Mouse (Mus musculus) intestine, postnatal 0 days (tissue): ENCODE measurements at regions not wholly inside any gene's neighbourhood (a gene's known extent, or its start where the extent isn't known, plus 50 kb on each side); places are given as distances from the start of the nearest gene placed in this dataset.

Source experiments
- ATAC-seq: fragments of 200-750 bp; cut with Nextera tagmentation; 2 replicates; pipeline ENCODE4 v1.8.0; 2017; ENCODE audit warnings: mild to moderate bottlenecking, moderate TSS enrichment, moderate library complexity
- H3K27ac ChIP-seq: fragments of 300-500 bp; sonication (generic); 2 replicates; pipeline ENCODE4 v1.5.1; 2014; ENCODE audit warnings: mild to moderate bottlenecking, low read depth, low read length, moderate library complexity
- H3K27me3 ChIP-seq: fragments of 300-500 bp; sonication (generic); replicated peaks from 2 replicates; pipeline ENCODE4 v1.6.1; 2014; ENCODE audit warnings: low read length, mixed read lengths; ENCODE audit not compliant: control insufficient read depth, insufficient read depth
- H3K36me3 ChIP-seq: fragments of 300-500 bp; sonication (generic); 2 replicates; pipeline ENCODE4 v1.6.1; 2014; ENCODE audit warnings: mild to moderate bottlenecking, moderate library complexity; ENCODE audit not compliant: control insufficient read depth, insufficient read depth
- H3K4me1 ChIP-seq: fragments of 300-500 bp; sonication (generic); replicated peaks from 2 replicates; pipeline ENCODE4 v1.6.1; 2014; ENCODE audit warnings: antibody characterized with exemption, low read length, mixed read lengths; ENCODE audit not compliant: control insufficient read depth, insufficient read depth
- H3K4me2 ChIP-seq: fragments of 300-500 bp; sonication (generic); replicated peaks from 2 replicates; pipeline ENCODE4 v1.6.1; 2014; ENCODE audit warnings: low read depth, mild to moderate bottlenecking, moderate library complexity
- H3K4me3 ChIP-seq: fragments of 300-500 bp; sonication (generic); 2 replicates; pipeline ENCODE4 v1.5.1; 2014; ENCODE audit warnings: low read depth, low read length
- H3K9ac ChIP-seq: fragments of 300-500 bp; sonication (generic); 2 replicates; pipeline ENCODE4 v1.6.1; 2014; ENCODE audit warnings: mild to moderate bottlenecking, low read depth, low read length
- H3K9me3 ChIP-seq: fragments of 300-500 bp; sonication (generic); 2 replicates; pipeline ENCODE4 v1.6.1; 2016; ENCODE audit warnings: mixed run types; ENCODE audit not compliant: control insufficient read depth
- CTCF ChIP-seq: sonication (generic); IDR thresholded peaks from 2 replicates; pipeline ENCODE4 v1.5.1; 2016; ENCODE audit warnings: low read depth, mild to moderate bottlenecking, control low read depth, antibody characterized with exemption, moderate library complexity
- WGBS: fragments of 180-500 bp; shearing (Covaris S2); extraction: QIAGEN DNeasy Blood & Tissue Kit; methylation state at CpG from one replicate; pipeline ENCODE4 v1.1.7; 2014; 5-methylcytosine and 5-hydroxymethylcytosine counted together

DNA sequence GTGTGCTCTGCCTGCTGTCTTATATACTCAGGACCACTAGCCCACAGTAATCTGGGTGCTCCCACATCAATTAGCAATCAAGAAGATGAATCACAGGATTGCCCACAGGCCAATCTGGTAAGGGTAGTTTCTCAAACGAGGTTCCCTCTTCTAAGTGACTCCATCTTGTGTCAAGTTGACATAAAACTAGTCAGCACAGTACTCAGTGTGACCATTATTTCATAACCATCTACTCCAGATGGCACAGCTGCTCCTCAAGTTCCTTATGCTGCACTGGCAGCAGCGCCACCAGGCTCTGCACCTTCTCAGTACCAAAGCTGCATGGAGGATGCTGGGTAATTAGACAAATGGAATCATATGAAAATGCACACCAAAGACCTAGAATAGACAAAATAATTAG, 175.6 kb upstream of the B3galt2 start:
- Histone ChIP-seq H3K9me3 (no peaks in the 10 kb centered on the region), H3K4me3 (no peak overlapping the region), H3K4me1 (no peaks in the 10 kb centered on the region), H3K27ac (no peak overlapping the region), H3K4me2 (no peak overlapping the region), H3K27me3 (no peaks in the 10 kb centered on the region), H3K36me3 (no peaks in the 10 kb centered on the region), H3K9ac (no peak overlapping the region)
- TF ChIP-seq CTCF: no peak
- ATAC-seq: no peak
- WGBS: 65% methylated on average over 2 of the region's 2 CpGs

DNA sequence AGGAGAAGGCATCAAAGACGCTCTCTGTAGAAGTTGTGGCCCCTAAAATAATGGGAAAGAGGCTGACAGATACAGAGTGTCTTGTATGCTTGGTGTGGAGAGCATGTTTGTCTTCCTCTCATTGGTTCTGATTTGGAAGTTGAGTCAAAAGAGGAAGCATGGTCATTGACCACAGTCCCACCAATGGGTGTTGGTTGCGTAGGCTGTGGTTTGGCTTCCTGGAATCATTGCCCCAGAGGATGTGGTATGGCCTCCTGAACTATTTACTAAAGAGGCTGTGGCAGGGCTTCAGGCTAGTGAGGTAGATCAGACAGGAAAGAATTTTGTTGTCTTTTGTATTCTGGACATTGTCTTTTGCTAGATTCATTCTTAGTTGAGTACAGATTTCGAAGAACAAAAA, 174.4 kb upstream of the B3galt2 start:
- Histone ChIP-seq H3K9ac (no peak overlapping the region), H3K36me3 (no peaks in the 10 kb centered on the region), H3K9me3 (no peaks in the 10 kb centered on the region), H3K4me1 (no peaks in the 10 kb centered on the region), H3K27ac (no peak overlapping the region), H3K4me2 (no peak overlapping the region), H3K27me3 (no peaks in the 10 kb centered on the region), H3K4me3 (no peak overlapping the region)
- no peak for ATAC-seq
- WGBS: 86% methylated on average over 3 of the region's 3 CpGs
- no peak for TF ChIP-seq CTCF

DNA sequence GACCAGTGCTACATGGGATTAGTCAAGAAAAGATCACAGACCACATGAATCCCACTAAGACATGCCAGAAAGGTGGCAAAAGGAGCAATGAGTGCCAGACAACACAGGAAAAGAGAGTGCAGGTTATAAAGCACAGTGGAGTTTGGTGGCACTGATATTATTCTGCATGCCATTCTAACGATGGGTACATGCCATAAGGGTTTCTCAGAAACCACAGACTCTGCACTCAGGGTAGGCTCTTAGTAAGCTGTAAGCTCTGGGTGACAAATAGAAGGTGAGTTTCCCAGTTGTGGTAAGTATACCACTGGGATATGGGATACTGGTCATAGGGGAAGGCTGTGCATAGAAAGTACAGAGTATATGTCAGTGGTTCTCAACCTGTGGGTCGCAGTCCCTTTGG, 165.1 kb upstream of the B3galt2 start:
- H3K9me3 ChIP-seq: no peaks in the 10 kb centered on the region
- no peak overlapping the region for H3K9ac ChIP-seq
- H3K4me3 ChIP-seq: no peak overlapping the region
- H3K27me3 ChIP-seq: no peaks in the 10 kb centered on the region
- no peaks in the 10 kb centered on the region for H3K36me3 ChIP-seq
- no peak for TF ChIP-seq CTCF
- WGBS: 91% methylated on average over 2 of the region's 2 CpGs
- no peak overlapping the region for H3K27ac ChIP-seq
- no peak for ATAC-seq
- no peaks in the 10 kb centered on the region for H3K4me1 ChIP-seq
- no peak overlapping the region for H3K4me2 ChIP-seq

GRCm38 (mm10) chr1:143483345-143483744, 157.1 kb upstream of the B3galt2 start:
- no peaks in the 10 kb centered on the region for H3K27me3 ChIP-seq
- no peaks in the 10 kb centered on the region for H3K4me1 ChIP-seq
- H3K4me3 ChIP-seq: no peak overlapping the region
- no peak for TF ChIP-seq CTCF
- ATAC-seq: no peak
- no peaks in the 10 kb centered on the region for H3K36me3 ChIP-seq
- 50% methylated on average over 4 of the region's 4 CpGs for WGBS
- no peak overlapping the region for H3K4me2 ChIP-seq
- no peak overlapping the region for H3K9ac ChIP-seq
- H3K27ac ChIP-seq: no peak overlapping the region
- no peaks in the 10 kb centered on the region for H3K9me3 ChIP-seq

GRCm38 (mm10) chr1:143484936-143485335, 155.5 kb upstream of the B3galt2 start:
- Histone ChIP-seq H3K27me3 (no peaks in the 10 kb centered on the region), H3K9me3 (no peaks in the 10 kb centered on the region), H3K4me1 (no peaks in the 10 kb centered on the region), H3K9ac (no peak overlapping the region), H3K4me2 (no peak overlapping the region), H3K36me3 (no peaks in the 10 kb centered on the region), H3K4me3 (no peak overlapping the region), H3K27ac (no peak overlapping the region)
- no peak; the same call in 1 of the 2 replicates for ATAC-seq
- no peak for TF ChIP-seq CTCF
- 37% methylated on average over 1 of the region's 1 CpGs for WGBS

DNA sequence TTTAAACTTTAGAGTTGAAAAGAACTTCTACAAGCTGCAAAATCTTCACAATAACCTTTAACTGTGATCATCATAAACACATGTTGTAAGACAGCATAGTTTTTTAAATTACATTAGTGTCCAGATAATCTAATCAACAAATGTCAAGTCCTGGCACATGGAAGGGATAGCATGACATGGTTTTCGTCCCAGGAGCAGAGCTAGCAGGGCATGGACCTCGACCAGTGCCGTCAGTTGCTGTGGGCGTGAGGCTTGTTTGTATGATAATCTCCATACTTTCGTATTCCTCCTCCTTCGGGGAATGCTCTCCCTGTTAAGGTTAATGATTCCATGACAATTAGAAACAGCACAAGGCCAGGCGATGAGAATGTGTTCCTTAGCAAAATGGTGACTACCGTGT, 143.4 kb upstream of the B3galt2 start:
- Histone ChIP-seq H3K4me2 (no peak overlapping the region), H3K9ac (no peak overlapping the region), H3K36me3 (no peaks in the 10 kb centered on the region), H3K4me3 (no peak overlapping the region), H3K9me3 (no peaks in the 10 kb centered on the region), H3K27me3 (no peaks in the 10 kb centered on the region), H3K27ac (no peak overlapping the region), H3K4me1 (no peaks in the 10 kb centered on the region)
- 46% methylated on average over 8 of the region's 8 CpGs for WGBS
- no peak for TF ChIP-seq CTCF
- peak; percentile 79 for ATAC-seq

DNA sequence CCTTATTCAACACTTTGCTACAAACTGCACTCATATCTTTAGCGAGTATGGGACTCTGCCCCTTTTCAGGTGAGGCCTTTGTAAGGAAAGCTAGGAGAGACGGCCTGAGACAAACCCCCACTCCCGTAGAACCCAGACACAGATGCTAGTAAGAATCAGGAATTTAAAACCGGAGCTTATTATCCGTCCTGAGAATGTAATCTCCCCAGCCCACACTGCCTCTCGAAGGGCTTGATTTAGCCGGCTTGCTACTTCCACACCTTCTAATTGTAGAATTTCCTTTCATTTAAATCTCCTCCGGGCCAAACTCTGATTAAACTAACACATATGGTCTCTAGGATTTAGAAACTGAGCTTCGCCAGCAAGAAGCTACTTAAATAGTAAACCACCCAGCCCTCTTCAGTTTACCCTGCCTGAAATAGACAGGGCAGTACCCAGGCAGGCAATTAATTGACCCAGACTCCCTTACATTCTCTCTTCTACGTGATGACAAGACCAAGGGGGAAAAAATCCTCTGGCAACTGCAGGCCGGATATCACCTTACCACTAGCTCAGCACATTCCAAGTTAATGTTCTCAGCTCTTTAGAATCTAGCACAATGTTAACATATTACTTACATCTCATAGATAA, 136.9 kb upstream of the B3galt2 start:
- TF ChIP-seq CTCF: no peak

More for the DNA sequence above, 136.9 kb upstream of the B3galt2 start:
- no peaks in the 10 kb centered on the region for H3K36me3 ChIP-seq
- H3K4me1 ChIP-seq: no peaks in the 10 kb centered on the region
- no peaks in the 10 kb centered on the region for H3K9me3 ChIP-seq
- WGBS: 66% methylated on average over 11 of the region's 11 CpGs
- H3K27ac ChIP-seq: no peak overlapping the region
- no peaks in the 10 kb centered on the region for H3K27me3 ChIP-seq
- no peak overlapping the region for H3K4me2 ChIP-seq
- no peak overlapping the region for H3K4me3 ChIP-seq
- H3K9ac ChIP-seq: no peak overlapping the region
- no peak for ATAC-seq
